Mouse (Mus musculus) kidney, postnatal 10 days (tissue): ENCODE data around the gene Sf3b2.

ENCODE experiments used
- DNase-seq: peaks from one replicate; pipeline ENCODE4 v3.0.0; 2021; ENCODE audit warnings: mixed read lengths

Sf3b2 gene

DNA sequence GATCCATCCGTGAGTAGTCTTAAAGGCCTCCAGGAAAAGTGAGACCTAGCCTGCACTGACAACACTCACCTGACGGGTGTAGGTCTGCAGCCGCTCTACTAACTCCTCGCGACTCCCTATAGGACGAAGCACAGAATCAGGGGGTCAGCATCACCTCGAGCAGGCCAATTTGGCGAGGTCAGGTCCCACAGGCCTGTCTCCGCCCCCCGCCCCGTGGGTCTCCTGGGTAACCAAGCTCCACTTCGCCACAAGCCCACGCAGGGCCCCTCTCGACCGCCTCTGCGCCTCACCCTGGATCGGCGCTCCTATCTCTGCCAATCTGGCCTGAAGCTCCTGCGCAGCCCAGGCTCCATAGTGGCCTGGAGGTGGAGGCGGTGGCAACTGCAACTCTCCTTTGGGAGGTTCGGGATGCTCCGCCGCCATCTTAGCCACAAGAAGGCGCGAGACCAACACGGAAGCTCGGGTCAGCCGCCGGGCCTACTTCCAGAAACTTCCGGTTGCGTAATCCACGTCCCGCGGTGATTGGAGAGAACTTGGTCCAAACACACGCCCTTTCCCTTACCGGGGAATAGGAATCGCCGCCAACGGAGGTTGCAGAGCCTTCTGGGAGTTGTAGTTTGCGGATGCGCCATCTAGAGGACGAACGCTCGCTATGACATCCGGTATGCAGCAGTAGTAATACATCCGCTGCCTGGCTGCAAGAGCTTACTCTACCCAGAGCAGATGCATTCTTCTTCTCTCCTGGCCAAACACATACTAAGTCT is at the start of gene Sf3b2:
Gene Sf3b2 (minus strand): TSS at position 484 of the 764 bp plus-strand sequence.
- DNase-seq: peak; percentile 99

DNA sequence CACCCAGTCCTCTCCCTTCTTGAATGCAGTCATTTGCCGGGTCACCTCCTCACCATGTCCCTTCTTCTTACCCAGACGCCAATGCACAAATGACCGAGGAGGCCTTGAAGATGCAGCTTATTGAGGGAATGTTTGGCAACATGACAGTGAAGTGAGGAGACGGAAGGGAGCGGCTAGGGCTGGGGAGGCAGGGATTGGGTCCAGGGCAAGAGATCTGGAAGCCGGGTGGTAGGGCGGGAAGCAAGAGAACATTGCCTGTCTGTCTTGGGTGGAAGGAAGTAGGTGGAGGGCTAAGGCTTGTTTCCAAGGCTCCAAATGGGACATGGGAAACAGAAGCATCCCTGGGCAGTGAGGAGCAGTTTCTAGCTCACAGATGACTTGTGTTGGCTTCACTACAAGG is 46.1 kb upstream of the Sf3b2 start:
- no peak for DNase-seq

DNA sequence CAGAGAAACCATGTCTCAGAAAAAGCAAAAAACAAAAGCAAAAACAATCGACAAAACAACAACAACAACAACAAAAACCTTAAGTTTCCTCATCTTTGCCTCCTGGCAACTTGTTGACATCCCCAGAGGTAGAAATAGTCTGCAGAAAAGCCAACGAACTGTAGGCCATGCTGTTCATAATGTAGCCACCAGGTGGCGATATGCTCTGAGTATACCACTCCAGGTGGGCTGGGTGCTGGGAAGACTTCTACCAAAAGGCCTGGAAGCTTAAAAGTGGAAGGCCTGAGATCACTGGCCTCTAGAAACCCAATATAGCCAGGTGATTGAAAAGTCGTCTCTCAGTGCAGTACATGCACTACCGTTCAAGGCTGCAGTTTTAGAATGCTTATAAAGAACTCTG is 42.7 kb upstream of the Sf3b2 start:
- DNase-seq: peak; percentile 90

DNA sequence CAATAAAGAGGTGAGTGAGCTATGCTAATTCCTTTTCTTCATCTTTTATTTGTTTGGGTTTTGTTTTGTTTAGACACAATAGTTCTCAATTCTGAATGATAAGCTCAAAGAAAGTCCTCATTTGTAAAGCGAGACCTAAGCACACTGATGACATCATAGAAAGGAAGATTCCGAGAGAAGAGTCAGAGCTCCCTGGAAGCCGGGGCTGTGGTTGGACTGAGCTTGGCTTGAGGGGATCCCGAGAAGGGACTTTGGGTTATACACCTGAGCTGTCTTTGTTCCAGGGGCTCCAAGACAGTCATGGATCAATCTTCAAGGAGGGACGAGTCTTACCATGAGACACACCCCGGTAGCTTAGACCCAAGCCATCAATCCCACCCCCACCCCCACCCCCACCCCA is 40.2 kb upstream of the Sf3b2 start, which contains the start of gene Catsper1:
Gene Catsper1 (plus strand): TSS at position 301 of the 400 bp plus-strand sequence.
- no peak for DNase-seq

DNA sequence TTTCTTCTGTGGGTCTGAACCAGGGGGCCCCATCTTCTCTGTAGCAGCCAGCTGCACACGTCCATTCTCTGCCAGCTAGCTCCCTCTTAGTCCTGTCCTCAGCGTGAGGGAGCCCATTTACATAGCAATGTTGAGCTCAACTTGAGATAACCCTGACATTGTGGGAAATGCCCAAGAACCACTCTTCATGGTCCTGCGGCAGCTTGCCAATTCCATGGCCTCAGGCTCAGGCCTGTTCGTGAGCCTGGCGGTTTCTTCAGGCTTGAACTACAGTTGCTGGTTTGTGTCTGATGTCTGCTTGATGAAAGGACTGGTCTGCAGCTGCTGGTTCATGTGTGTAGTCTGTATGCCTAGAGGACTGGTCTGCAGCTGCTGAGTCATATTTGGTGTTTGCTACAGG is 39.5 kb upstream of the Sf3b2 start:
- DNase-seq: no peak

DNA sequence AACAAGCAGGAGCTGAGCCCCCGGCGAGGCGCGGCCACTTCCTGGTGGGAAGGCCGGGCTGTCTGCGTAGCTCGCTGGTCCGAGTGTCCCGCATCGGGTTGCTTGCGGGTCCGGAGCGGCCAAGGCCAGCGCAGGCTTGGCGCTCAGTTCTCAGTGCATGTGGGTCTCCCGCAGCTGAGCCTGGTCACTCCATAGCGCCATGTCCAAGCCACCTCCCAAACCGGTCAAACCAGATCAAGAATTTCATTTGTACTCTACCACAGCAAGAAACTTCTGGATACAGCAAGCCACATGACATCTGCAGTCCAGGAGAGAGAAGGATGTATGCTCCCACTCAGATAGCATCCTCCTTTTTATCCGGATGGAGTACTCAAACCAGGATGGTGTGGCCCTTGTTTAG is 32.7 kb upstream of the Sf3b2 start:
- peak; percentile 41 for DNase-seq

DNA sequence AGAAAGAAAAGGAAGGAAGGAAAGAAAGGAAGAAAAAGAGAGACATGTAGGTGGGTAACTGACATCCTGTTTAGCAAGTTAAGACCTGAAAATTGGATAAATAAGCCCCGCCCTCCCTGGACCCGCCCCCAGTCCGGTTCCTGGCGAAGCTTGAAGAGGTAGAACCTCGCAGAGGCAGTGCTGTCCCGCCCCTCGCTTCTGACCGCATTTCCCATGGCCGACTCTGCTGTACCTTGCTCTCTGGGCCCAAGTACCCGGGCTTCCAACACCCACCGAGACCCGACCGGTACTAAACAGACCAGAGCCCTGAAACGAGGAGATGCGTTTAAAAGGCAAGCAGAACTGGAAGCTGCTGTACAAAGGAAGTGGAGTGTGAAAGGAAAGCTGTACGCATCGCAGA is 28.5 kb upstream of the Sf3b2 start:
- peak; percentile 68 for DNase-seq

DNA sequence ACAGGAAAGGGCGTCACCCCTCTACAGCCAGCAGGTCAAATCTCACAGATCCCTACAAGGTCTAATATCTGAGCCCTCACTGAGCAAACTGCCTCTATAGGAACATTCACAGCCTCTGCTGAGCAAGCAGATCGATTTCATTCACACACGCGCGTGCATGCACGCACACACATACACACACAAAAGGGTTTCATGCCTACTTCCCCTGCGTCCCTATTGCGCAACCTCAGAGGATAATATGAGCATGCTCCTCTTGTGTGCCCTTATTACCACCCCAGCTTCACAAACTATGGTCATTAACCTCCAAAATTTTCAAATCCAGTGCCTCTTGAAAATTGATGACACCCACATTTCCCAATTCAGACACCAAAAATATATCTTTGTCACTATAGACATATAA is 17.9 kb upstream of the Sf3b2 start:
- DNase-seq: no peak

DNA sequence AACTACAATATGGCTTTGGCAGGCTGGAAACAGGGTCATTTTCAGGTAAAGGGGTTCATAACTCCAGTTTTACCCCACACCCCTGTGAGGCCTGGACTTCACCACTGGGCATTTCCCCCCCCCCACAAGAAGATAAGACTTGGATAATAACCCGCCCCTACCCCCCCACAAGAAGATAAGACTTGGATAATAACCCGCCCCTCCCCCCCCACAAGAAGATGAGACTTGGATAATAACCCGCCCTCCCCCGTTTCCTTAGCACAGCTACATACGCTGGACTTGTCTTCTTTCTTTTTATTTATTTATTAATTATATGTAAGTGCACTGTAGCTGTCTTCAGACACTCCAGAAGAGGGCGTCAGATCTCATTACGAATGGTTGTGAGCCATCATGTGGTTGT is 13.8 kb upstream of the Sf3b2 start:
- DNase-seq: no peak

DNA sequence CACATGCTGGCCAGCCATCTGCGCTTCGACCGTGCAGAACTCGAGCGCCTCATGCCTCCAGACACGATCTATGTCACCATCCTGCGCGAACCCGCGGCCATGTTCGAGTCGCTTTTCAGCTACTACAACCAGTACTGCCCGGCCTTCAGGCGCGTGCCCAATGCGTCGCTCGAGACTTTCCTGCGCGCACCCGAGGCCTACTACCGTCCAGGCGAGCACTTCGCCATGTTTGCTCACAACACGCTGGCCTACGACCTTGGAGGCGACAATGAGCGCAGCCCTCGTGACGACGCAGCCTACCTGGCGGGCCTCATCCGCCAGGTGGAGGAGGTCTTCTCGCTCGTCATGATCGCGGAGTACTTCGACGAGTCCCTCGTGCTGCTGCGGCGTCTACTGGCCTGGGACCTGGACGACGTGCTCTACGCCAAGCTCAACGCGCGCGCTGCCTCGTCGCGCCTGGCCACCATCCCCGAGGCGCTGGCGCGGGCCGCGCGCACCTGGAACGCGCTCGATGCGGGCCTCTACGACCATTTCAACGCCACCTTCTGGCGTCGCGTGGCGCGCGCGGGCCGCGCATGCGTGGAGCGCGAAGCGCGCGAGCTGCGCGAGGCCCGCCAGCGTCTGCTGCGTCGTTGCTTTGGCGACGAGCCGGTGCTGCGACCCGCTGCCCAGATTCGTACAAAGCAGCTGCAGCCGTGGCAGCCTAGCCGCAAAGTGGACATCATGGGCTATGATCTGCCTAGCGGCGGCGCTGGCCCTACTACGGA is 11.9 kb upstream of the Sf3b2 start:
- DNase-seq: peak; percentile 30

DNA sequence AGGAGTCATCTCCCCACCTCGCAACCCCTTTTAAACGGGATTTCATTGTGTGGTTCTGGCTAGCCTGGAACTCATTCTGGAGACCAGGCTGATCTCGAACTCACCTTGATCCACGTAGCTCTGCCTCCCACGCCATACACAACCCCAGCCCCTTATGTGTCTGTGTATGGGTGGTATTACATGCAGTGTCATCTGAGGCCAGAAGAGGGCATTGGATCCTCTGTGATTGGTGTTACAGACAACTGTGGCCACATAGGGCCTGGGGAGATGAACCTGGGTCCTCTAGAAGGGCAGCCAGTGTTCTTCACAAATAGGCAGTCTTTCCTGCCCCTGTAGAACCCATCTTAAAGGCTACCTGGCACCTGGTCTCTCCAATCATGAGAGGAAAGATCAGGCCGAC is 11.0 kb upstream of the Sf3b2 start:
- no peak for DNase-seq

DNA sequence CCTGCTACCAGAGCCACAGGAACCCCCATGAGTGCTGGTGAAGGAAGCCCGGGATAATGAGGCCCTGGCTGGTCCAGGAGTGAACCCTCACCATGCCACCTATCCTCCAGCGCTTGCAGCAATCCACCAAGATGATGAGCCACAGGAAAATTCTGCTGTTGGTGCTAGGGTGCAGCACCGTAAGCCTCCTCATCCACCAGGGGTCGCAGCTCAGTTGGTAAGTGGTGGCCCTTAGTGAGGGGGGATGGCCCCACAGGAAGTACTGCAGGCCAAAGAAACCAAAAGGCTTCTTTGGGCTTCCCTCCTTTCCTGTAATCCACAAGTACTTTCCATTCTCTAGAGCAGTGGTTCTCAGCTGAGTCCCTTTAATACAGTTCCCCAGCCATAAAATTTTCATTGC is 7.2 kb upstream of the Sf3b2 start:
- peak; percentile 83 for DNase-seq

DNA sequence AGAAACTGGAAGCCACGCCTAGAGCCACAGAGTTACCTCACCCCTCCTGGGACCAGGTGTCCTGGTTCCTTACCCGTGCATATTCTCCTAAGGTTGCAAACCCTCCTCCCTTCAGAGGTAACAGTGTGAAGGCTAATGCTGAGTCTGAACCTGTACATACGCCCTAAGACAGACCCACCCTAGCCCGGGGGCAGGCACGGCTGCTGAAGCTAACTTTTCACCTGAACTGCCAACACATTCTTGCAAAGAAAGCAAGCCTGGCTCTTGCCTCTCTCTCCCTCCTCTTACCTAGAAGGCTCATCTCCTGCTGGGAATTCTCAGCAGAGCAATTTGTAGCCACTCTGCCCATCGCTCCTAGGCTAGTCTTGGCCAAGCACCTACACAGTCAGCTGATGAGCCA is 5.3 kb upstream of the Sf3b2 start:
- no peak for DNase-seq

DNA sequence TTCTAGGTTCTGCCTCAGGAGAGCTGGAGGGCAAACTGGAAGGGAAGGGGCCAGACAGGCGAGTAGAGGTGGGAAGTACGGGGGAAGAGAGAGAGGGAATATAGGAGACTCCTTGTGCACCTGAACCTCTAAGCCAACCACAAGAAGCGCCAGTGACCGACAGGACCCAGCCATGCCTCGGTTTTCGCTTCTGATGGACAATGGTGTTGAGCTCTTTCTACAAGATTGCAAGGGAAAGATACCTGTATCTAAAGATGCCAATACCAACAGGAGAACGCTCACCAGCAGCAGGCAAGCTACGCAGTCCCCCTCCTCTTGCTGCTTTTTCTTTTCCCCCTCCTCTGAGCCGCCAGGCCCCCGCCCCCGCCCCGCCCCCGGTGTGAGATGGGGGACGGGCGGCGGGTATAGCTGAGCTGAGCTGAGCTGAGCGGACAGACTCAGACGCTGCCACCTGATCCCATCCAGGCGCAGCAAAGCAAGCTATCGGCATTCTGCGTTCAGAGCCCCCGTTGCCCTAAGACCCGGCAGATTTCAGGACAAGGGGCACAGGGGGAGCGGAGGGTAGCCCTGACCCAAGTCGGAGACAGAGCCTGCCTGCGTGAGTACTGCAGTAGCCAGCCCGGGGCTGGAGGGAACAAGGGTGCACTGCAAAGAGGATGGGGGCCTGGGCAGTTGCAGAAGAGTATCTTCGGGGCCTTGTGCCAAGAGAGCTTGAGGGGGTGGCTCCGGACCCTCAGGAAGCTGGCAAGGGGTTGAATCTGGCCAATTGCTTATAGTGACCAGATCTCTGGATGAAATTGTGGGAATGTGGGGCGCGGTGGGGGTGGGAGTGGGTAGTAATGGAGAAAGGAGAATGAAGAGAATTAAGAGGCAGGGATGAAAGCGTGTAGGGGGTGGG is 2.9 kb upstream of the Sf3b2 start, which contains the start of gene Gal3st3:
Gene Gal3st3 (plus strand): TSS at position 429 of the 898 bp plus-strand sequence.
- no peak for DNase-seq

DNA sequence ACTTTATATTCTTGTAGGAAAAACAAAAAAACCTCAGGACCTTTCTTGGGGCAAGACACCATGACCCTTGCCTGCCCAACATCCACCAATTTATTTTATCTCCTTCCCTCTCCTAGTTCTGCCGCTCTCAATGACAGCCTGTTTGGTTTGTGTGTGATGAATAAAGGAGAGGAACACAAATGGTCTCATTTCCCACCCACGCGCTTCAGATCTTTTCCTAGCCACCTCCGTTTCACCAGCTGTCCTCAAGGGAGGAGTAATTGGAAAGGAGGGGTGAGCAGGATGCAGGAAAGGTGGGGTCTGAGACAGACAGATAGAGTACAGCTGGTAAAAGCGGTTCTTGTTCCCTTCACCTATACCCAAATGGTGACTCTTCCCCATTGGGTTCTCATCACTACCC is 1.4 kb upstream of the Sf3b2 start:
- no peak for DNase-seq

DNA sequence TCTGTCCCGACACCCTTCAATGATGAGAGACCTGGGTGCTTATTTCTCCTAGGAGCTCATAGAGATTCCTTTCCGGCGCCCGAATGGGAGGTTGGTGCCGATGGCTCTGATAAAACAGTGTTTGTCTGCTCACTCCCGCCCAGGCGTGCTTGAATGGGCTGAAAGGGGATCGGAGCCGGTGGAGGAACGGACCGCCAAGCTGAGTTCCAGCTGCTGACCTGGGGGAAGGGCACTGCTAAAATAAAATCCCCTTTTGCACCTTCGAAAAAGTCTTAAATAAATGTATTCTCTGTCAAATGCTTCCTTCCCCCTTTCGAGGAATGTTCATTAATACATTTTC is 451 bp upstream of the Sf3b2 start:
- DNase-seq: no peak

DNA sequence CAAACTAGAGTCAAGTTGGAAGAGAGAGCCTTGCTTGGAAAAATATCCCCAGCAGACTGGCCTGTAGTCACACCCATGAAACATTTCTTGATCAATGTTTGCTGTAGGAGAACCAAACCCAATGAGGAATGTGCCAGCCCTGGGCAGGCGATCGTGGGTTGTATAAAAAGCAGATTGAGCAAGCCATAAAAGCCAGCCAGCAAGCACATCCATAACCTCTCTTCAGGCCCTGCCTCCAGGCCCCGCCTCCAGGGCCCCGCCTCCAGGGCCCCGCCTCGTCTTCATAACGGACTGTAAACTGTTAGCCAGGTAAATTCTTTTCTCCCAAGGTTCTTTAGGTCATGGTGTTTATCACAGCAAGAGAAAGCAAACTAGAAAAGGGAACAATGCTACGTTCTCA is 16.9 kb downstream of the Sf3b2 start:
- DNase-seq: no peak

DNA sequence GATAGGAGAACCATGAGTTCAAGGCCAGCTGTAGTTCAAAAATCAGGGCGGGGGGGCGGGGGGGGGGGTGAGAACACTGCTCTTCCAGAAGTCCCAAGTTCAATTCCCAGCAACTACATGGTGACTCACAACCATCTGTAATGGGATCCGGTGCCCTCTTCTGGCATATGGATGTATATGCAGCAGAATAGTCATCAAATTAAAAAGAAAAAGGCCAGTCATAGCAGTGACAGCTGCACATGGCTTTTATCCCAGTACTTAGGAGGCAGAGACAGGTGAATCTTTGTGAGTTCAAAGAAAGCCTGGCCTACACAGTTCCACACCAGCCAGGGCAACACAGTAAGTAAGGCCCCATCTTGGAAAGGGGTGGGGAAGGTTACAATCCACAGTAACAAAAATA is 18.1 kb downstream of the Sf3b2 start:
- no peak for DNase-seq

DNA sequence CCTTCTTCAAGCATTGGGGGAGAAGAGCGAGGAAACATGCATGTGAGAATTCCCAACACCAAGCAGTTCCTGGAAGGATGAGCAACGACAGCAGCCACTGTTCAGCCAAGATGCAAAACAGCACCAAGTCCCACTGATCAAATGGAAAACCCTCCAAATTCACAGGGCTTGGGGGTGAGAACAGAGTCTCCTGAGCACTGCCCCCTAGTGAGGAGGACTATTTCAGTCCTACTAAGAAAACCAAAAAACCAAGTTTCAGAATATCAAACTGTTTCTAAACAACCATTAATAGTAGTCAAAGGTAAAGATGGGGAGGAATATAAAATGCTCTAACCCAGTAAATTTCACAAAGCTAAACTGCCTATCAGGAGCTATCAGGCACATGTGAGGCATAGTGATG is 18.7 kb downstream of the Sf3b2 start:
- no peak for DNase-seq

DNA sequence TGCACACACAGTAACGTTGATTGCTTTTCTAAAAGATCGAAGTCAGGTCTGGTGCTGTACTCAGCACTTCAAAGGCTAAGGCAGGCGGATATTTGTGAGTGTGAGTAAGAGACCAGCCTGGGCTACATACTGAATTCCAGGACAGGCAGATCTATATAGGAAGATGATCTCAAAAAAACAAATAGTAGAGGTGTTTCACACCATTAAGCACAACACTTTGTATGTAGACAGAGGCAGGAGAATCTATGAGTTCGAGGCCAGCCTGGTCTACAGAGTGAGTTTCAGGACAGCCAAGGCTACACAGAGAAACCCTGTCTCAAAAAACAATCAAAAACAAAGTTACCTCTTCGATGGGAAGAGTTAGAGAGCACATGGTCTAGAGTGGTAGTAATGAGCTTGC is 19.5 kb downstream of the Sf3b2 start:
- no peak for DNase-seq

DNA sequence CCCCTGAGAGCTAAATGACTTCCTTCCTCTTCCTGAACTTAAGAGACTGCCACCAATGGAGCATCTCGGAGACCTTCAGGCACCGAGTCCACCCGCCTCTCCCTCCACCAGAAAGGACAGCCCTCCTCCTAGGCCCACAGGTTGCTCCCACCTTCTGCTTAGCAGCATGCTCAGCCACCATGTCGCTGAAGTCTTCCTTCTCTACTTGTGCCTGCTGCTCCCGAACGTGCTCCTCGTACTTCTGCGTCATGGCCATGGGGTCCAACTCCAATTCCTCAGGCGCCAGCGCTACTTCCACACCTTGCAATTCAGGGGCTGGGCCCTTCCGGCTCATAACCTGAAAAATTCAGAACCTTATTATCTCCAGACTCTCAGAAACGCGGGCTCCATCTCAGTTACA is 20.6 kb downstream of the Sf3b2 start:
- no peak for DNase-seq

DNA sequence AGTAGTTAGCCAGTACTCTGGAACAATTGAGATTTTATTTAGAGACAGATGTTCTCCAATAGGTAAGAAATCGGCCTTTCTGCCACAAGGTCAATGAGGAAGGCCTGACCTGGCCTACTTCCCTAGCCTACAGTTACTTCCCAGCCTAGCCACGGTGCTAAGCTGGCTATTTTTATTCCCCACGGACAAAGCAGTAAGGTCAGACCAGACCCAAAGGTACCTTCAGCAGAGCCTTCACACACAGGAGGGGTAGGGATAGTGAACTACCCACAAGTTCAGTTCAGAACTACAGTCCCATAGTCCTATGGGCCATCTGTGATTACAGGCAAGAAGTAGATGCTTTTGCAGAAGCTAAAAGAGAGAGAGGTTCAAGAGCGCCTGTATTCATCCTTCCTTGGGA is 21.3 kb downstream of the Sf3b2 start:
- no peak for DNase-seq
